Mouse (Mus musculus) CH12.LX (cell line): ENCODE measurements around the gene Tomm40l.

Experiments
- CHD2 ChIP-seq: IDR thresholded peaks from 2 replicates; pipeline ENCODE4 v1.6.1; 2011; ENCODE audit warnings: low read length, improper control_type of control experiment
- CTCF ChIP-seq, 2 experiments: IDR thresholded peaks in 1 of 2; conservative IDR thresholded peaks in 1 of 2; 2 replicates each; pipeline ENCODE4 v1.5.1; 2011 to 2012; ENCODE audit warnings: low read depth in 2 of 2, low read length in 2 of 2, improper control_type of control experiment in 1 of 2, inconsistent platforms in 1 of 2, mild to moderate bottlenecking in 1 of 2, moderate library complexity in 1 of 2
- ELF1 ChIP-seq: IDR thresholded peaks from 2 replicates; pipeline ENCODE4 v1.6.1; 2014; ENCODE audit warnings: low read depth, mild to moderate bottlenecking, inconsistent platforms, low read length, improper control_type of control experiment
- EP300 ChIP-seq: IDR thresholded peaks from 2 replicates; pipeline ENCODE4 v1.6.1; 2011; ENCODE audit warnings: low read length, improper control_type of control experiment
- JUN ChIP-seq: IDR thresholded peaks from 2 replicates; pipeline ENCODE4 v1.6.1; 2011; ENCODE audit warnings: low read depth, mild to moderate bottlenecking, low read length, improper control_type of control experiment, moderate library complexity; ENCODE audit not compliant: insufficient read depth
- JUND ChIP-seq: conservative IDR thresholded peaks from 2 replicates; pipeline ENCODE4 v1.6.1; 2011; ENCODE audit warnings: low read depth, low read length, improper control_type of control experiment
- KAT2A ChIP-seq: IDR thresholded peaks from 2 replicates; pipeline ENCODE4 v1.6.1; 2012; ENCODE audit warnings: low read length, improper control_type of control experiment, inconsistent platforms; ENCODE audit not compliant: insufficient replicate concordance
- MAFK ChIP-seq: IDR thresholded peaks from 2 replicates; pipeline ENCODE4 v1.6.1; 2011; ENCODE audit warnings: low read length, improper control_type of control experiment; ENCODE audit not compliant: insufficient replicate concordance
- MAX ChIP-seq: IDR thresholded peaks from 2 replicates; pipeline ENCODE4 v1.6.1; 2011; ENCODE audit warnings: low read length, improper control_type of control experiment
- POLR2A ChIP-seq: IDR thresholded peaks from 2 replicates; pipeline ENCODE4 v1.6.1; 2011; ENCODE audit warnings: low read depth, mild to moderate bottlenecking, improper control_type of control experiment, low read length
- TBP ChIP-seq: conservative IDR thresholded peaks from 2 replicates; pipeline ENCODE4 v1.6.1; 2011; ENCODE audit warnings: low read depth, low read length, improper control_type of control experiment
- USF1 ChIP-seq: IDR thresholded peaks from 2 replicates; pipeline ENCODE4 v1.6.1; 2014; ENCODE audit warnings: low read depth, mild to moderate bottlenecking, inconsistent platforms, low read length, improper control_type of control experiment
- ZKSCAN1 ChIP-seq: IDR thresholded peaks from 2 replicates; pipeline ENCODE4 v1.6.1; 2012; ENCODE audit warnings: low read depth, inconsistent platforms, low read length, improper control_type of control experiment, borderline replicate concordance

DNA sequence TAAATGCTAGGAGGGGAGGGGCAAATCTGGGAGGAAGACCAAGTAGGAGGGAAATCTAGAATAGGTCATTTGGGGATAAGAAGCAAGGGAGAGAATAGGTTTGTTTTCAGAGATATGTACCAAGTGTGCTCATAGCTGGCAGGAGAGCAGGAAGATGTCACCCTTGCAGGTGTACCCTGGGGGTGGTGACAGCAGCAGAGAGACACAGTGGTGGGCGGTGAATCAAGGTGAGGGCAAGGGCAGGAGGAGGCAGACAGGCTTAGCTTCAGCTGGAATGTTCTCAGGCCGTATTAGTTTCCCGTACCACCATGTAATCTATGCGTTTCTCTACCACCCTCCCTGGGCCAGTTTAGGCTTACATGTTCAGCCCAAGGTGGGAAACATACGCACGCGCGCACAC is 49.5 kb downstream of the Tomm40l start:
- TF ChIP-seq ELF1 = no peak
- no peak for TF ChIP-seq POLR2A
- no peak for TF ChIP-seq CHD2
- no peak for TF ChIP-seq EP300
- TF ChIP-seq CTCF (conservative IDR thresholded peaks at IDR 0.05 in 1 of 2, IDR thresholded peaks at IDR 0.05 in 1 of 2; ENCODE audit: low read depth in 2 of 2, low read length in 2 of 2) = no peak
- TF ChIP-seq MAFK = no peak
- no peak for TF ChIP-seq JUN
- TF ChIP-seq TBP = no peak
- no peak for TF ChIP-seq USF1
- TF ChIP-seq MAX = no peak
- no peak for TF ChIP-seq ZKSCAN1
- TF ChIP-seq KAT2A = no peak
- TF ChIP-seq JUND = no peak
